Mouse (Mus musculus) G1E (cell line): ENCODE data around the gene Dnajc16.

Experiments used
- CTCF ChIP-seq: IDR thresholded peaks from 2 replicates; pipeline ENCODE4 v1.5.1; 2012; ENCODE audit warnings: low read depth, low read length, inconsistent platforms, mixed read lengths
- GATA1 ChIP-seq: IDR thresholded peaks from 2 replicates; pipeline ENCODE4 v1.6.1; 2012; ENCODE audit warnings: borderline replicate concordance, low read length, inconsistent platforms, mixed read lengths
- GATA2 ChIP-seq: IDR thresholded peaks from 2 replicates; pipeline ENCODE4 v1.6.1; 2012; ENCODE audit warnings: low read depth, low read length, inconsistent platforms, borderline replicate concordance
- POLR2AphosphoS5 ChIP-seq: IDR thresholded peaks from 2 replicates; pipeline ENCODE4 v1.6.1; 2012; ENCODE audit warnings: low read depth, low read length, inconsistent platforms; ENCODE audit not compliant: insufficient replicate concordance
- TAL1 ChIP-seq: conservative IDR thresholded peaks from 2 replicates; pipeline ENCODE4 v1.6.1; 2012; ENCODE audit warnings: low read depth, low read length, inconsistent platforms, mixed read lengths

DNA sequence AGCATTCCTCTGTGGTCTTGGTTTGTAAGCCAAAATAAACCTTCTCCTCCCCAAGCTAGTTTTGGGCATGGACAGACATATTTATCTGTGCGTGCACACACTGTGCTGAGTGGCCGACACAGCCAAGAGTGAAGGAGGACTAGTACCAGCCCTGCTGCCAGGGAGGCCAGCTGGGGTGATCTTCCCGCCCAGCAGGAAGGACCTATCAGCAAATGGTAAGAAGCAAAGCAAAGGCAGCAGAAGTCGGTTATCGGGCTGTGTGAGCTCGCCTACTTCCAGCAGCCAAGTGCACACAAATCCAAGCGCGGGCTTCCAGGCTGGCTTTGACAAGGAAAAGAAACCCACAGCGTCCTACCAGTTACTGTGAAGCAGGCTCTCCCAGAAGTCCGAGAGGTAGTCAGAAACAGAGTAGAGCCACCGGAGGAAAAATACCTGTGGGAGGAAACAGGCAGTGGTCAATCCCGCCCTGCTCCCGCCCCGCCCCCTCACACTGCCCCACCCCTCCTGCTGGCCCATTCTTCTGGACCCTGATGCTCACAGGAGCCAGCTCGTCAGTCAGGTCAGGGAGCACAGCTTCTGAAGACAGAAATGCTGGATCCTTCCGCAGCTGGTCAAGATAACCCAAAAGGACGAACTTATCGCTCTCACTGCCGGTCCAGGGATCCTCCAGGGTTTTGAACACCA is 23.2 kb downstream of the Dnajc16 start:
- no peak for TF ChIP-seq CTCF
- TF ChIP-seq POLR2AphosphoS5, result no peak
- TF ChIP-seq TAL1, result no peak
- TF ChIP-seq GATA1, result no peak
- TF ChIP-seq GATA2, result no peak
